Mouse (Mus musculus) MN1 (cell line): ENCODE results near the gene Slc26a1.

Experiments used
- DNase-seq: peaks from one replicate; pipeline ENCODE4 v3.0.0-alpha.2; 2016; ENCODE audit warnings: low spot score

Gene Slc26a1

GRCm38 (mm10) chr5:108675251-108675816 is at the start of gene Slc26a1:
Gene Slc26a1 (minus strand): TSS chr5:108675569.
- DNase-seq, result no peak

- DNase-seq, result no peak
These were observed 48.6 kb upstream of the Slc26a1 start for GRCm38 (mm10) chr5:108724006-108724405.

- DNase-seq, result no peak
These were observed 44.4 kb upstream of the Slc26a1 start for GRCm38 (mm10) chr5:108719761-108720160.

- DNase-seq, result no peak
These were observed 42.7 kb upstream of the Slc26a1 start for GRCm38 (mm10) chr5:108718051-108718450.

GRCm38 (mm10) chr5:108715974-108716373 is 40.6 kb upstream of the Slc26a1 start:
- DNase-seq, result no peak

- DNase-seq, result no peak
These were observed 38.8 kb upstream of the Slc26a1 start for GRCm38 (mm10) chr5:108714149-108714548.

GRCm38 (mm10) chr5:108713691-108714090 is 38.3 kb upstream of the Slc26a1 start:
- DNase-seq, result no peak

GRCm38 (mm10) chr5:108713096-108713495 is 37.7 kb upstream of the Slc26a1 start:
- no peak for DNase-seq

- no peak for DNase-seq
These were observed 36.6 kb upstream of the Slc26a1 start for GRCm38 (mm10) chr5:108711968-108712367.

- no peak for DNase-seq
These were observed 33.8 kb upstream of the Slc26a1 start for GRCm38 (mm10) chr5:108708981-108709731.

GRCm38 (mm10) chr5:108708419-108708818 is 33.0 kb upstream of the Slc26a1 start:
- DNase-seq, result no peak

- DNase-seq, result no peak
These were observed 32.4 kb upstream of the Slc26a1 start for GRCm38 (mm10) chr5:108707758-108708157.

- DNase-seq, result no peak
These were observed 28.6 kb upstream of the Slc26a1 start for GRCm38 (mm10) chr5:108703754-108704626.

GRCm38 (mm10) chr5:108701341-108702021 is 26.1 kb upstream of the Slc26a1 start:
- DNase-seq, result no peak

GRCm38 (mm10) chr5:108700346-108700745 is 25.0 kb upstream of the Slc26a1 start:
- no peak for DNase-seq

- DNase-seq, result no peak
These were observed 22.0 kb upstream of the Slc26a1 start for GRCm38 (mm10) chr5:108697341-108697753.

- DNase-seq, result no peak
These were observed 21.2 kb upstream of the Slc26a1 start for GRCm38 (mm10) chr5:108696542-108696941.

GRCm38 (mm10) chr5:108695861-108696260 is 20.5 kb upstream of the Slc26a1 start:
- no peak for DNase-seq

- DNase-seq, result no peak
These were observed 19.2 kb upstream of the Slc26a1 start for GRCm38 (mm10) chr5:108694352-108695261.

GRCm38 (mm10) chr5:108693872-108694288 is 18.5 kb upstream of the Slc26a1 start:
- DNase-seq, result peak; percentile 72

GRCm38 (mm10) chr5:108692271-108692670 is 16.9 kb upstream of the Slc26a1 start, which contains the start of gene Fgfrl1:
Gene Fgfrl1 (plus strand): TSS chr5:108692382.
- no peak for DNase-seq
